Mouse (Mus musculus) CH12.LX (cell line): ENCODE data around the gene Arhgef40. TPM values are rescaled to one million over a fixed set of nuclear protein-coding genes. Genes with fewer than 3 reads are reported as not detected.

Experiments
- DNase-seq: peaks from one replicate; pipeline ENCODE4 v3.0.0-alpha.2; 2013; ENCODE audit errors: extremely low read depth
- H3K27ac ChIP-seq: 2 replicates; pipeline ENCODE4 v1.5.1; 2012; ENCODE audit warnings: low read depth, mild to moderate bottlenecking, control low read depth, moderate library complexity; ENCODE audit not compliant: insufficient read depth
- H3K27me3 ChIP-seq: replicated peaks from 2 replicates; pipeline ENCODE3; 2012; ENCODE audit warnings: inconsistent platforms
- H3K36me3 ChIP-seq, 2 experiments: replicated peaks in 1 of 2; 2 replicates each; pipeline versions ENCODE3 to v1.6.1; 2012; ENCODE audit warnings: inconsistent platforms in 1 of 2, low read length in 1 of 2, mild to moderate bottlenecking in 1 of 2, mixed read lengths in 1 of 2, moderate library complexity in 1 of 2; ENCODE audit not compliant: control insufficient read depth in 1 of 2, insufficient read depth in 1 of 2
- H3K4me1 ChIP-seq, 2 experiments: 2 replicates each; pipeline ENCODE4 v1.6.1; 2012; ENCODE audit warnings: inconsistent platforms in 1 of 2, moderate library complexity in 1 of 2; ENCODE audit not compliant: insufficient read depth in 2 of 2, control insufficient read depth in 1 of 2
- H3K4me2 ChIP-seq: 2 replicates; pipeline ENCODE4 v1.6.1; 2012; ENCODE audit warnings: low read depth, mild to moderate bottlenecking, control low read depth; ENCODE audit not compliant: poor library complexity, insufficient read depth, severe bottlenecking
- H3K4me3 ChIP-seq, 3 experiments: fragments of 150-350 bp in 1 of 3; sonication (generic) in 1 of 3; replicated peaks in 1 of 3; 2 replicates each; pipeline versions ENCODE3 to v1.5.1; 2011 to 2012; ENCODE audit warnings: low read depth in 2 of 3, low read length in 2 of 3, mild to moderate bottlenecking in 2 of 3, moderate library complexity in 2 of 3, control low read depth in 1 of 3, improper control_type of control experiment in 1 of 3, inconsistent platforms in 1 of 3, mixed read lengths in 1 of 3; ENCODE audit not compliant: poor library complexity in 1 of 3
- H3K79me2 ChIP-seq: replicated peaks from 2 replicates; pipeline ENCODE4 v1.6.1; 2012; ENCODE audit warnings: mild to moderate bottlenecking, moderate library complexity; ENCODE audit not compliant: control insufficient read depth, poor library complexity, insufficient read depth, severe bottlenecking; ENCODE audit errors: extremely low read depth
- H3K9ac ChIP-seq: 2 replicates; pipeline ENCODE4 v1.6.1; 2012; ENCODE audit warnings: low read depth, mild to moderate bottlenecking, control low read depth, moderate library complexity; ENCODE audit not compliant: insufficient read depth
- H3K9me3 ChIP-seq: replicated peaks from 2 replicates; pipeline ENCODE3; 2012; ENCODE audit warnings: low read length, inconsistent platforms, mixed read lengths
- BHLHE40 ChIP-seq: IDR thresholded peaks from 2 replicates; pipeline ENCODE4 v1.6.1; 2011; ENCODE audit warnings: mild to moderate bottlenecking, low read depth, low read length, improper control_type of control experiment
- CHD2 ChIP-seq: IDR thresholded peaks from 2 replicates; pipeline ENCODE4 v1.6.1; 2011; ENCODE audit warnings: low read length, improper control_type of control experiment
- CTCF ChIP-seq, 2 experiments: IDR thresholded peaks in 1 of 2; conservative IDR thresholded peaks in 1 of 2; 2 replicates each; pipeline ENCODE4 v1.5.1; 2011 to 2012; ENCODE audit warnings: low read depth in 2 of 2, low read length in 2 of 2, improper control_type of control experiment in 1 of 2, inconsistent platforms in 1 of 2, mild to moderate bottlenecking in 1 of 2, moderate library complexity in 1 of 2
- E2F4 ChIP-seq: IDR thresholded peaks from 2 replicates; pipeline ENCODE4 v1.6.1; 2011; ENCODE audit warnings: low read depth, low read length, improper control_type of control experiment; ENCODE audit not compliant: insufficient replicate concordance
- ELF1 ChIP-seq: IDR thresholded peaks from 2 replicates; pipeline ENCODE4 v1.6.1; 2014; ENCODE audit warnings: low read depth, mild to moderate bottlenecking, inconsistent platforms, low read length, improper control_type of control experiment
- ETS1 ChIP-seq: conservative IDR thresholded peaks from 2 replicates; pipeline ENCODE4 v1.6.1; 2012; ENCODE audit warnings: low read depth, mild to moderate bottlenecking, inconsistent platforms, low read length, improper control_type of control experiment, moderate library complexity
- GABPA ChIP-seq: IDR thresholded peaks from 2 replicates; pipeline ENCODE4 v1.6.1; 2012; ENCODE audit warnings: low read depth, low read length, improper control_type of control experiment, inconsistent platforms; ENCODE audit not compliant: insufficient replicate concordance
- HCFC1 ChIP-seq: IDR thresholded peaks from 2 replicates; pipeline ENCODE4 v1.6.1; 2012; ENCODE audit warnings: low read depth, mild to moderate bottlenecking, inconsistent platforms, low read length, improper control_type of control experiment
- IRF4 ChIP-seq: IDR thresholded peaks from 2 replicates; pipeline ENCODE4 v1.6.1; 2014; ENCODE audit warnings: low read depth, mild to moderate bottlenecking, inconsistent platforms, low read length, improper control_type of control experiment
- MAFK ChIP-seq: IDR thresholded peaks from 2 replicates; pipeline ENCODE4 v1.6.1; 2011; ENCODE audit warnings: low read length, improper control_type of control experiment; ENCODE audit not compliant: insufficient replicate concordance
- MAZ ChIP-seq: IDR thresholded peaks from 2 replicates; pipeline ENCODE4 v1.6.1; 2012; ENCODE audit warnings: low read depth, mild to moderate bottlenecking, inconsistent platforms, low read length, improper control_type of control experiment, moderate library complexity
- MXI1 ChIP-seq: IDR thresholded peaks from 2 replicates; pipeline ENCODE4 v1.6.1; 2011; ENCODE audit warnings: mild to moderate bottlenecking, low read depth, low read length, improper control_type of control experiment
- MYC ChIP-seq: IDR thresholded peaks from 2 replicates; pipeline ENCODE4 v1.6.1; 2011; ENCODE audit warnings: low read depth, mild to moderate bottlenecking, improper control_type of control experiment, low read length
- NELFE ChIP-seq: IDR thresholded peaks from 2 replicates; pipeline ENCODE4 v1.6.1; 2011; ENCODE audit warnings: low read depth, low read length, improper control_type of control experiment
- NRF1 ChIP-seq: IDR thresholded peaks from 2 replicates; pipeline ENCODE4 v1.6.1; 2014; ENCODE audit warnings: low read depth, mild to moderate bottlenecking, inconsistent platforms, low read length, improper control_type of control experiment, moderate library complexity
- PAX5 ChIP-seq: IDR thresholded peaks from 2 replicates; pipeline ENCODE4 v1.6.1; 2012; ENCODE audit warnings: low read length, inconsistent platforms, mixed read lengths
- RCOR1 ChIP-seq: conservative IDR thresholded peaks from 2 replicates; pipeline ENCODE4 v1.6.1; 2012; ENCODE audit warnings: low read depth, mild to moderate bottlenecking, inconsistent platforms, low read length, improper control_type of control experiment
- SMC3 ChIP-seq: IDR thresholded peaks from 2 replicates; pipeline ENCODE4 v1.6.1; 2011; ENCODE audit warnings: low read depth, low read length, improper control_type of control experiment
- TBP ChIP-seq: conservative IDR thresholded peaks from 2 replicates; pipeline ENCODE4 v1.6.1; 2011; ENCODE audit warnings: low read depth, low read length, improper control_type of control experiment
- TCF12 ChIP-seq: IDR thresholded peaks from 2 replicates; pipeline ENCODE4 v1.6.1; 2014; ENCODE audit warnings: low read depth, mild to moderate bottlenecking, inconsistent platforms, low read length, improper control_type of control experiment
- UBTF ChIP-seq: IDR thresholded peaks from 2 replicates; pipeline ENCODE4 v1.6.1; 2012; ENCODE audit warnings: low read depth, mild to moderate bottlenecking, inconsistent platforms, low read length, improper control_type of control experiment, moderate library complexity
- USF1 ChIP-seq: IDR thresholded peaks from 2 replicates; pipeline ENCODE4 v1.6.1; 2014; ENCODE audit warnings: low read depth, mild to moderate bottlenecking, inconsistent platforms, low read length, improper control_type of control experiment
- ZC3H11A ChIP-seq: IDR thresholded peaks from 2 replicates; pipeline ENCODE4 v1.6.1; 2012; ENCODE audit warnings: low read depth, mild to moderate bottlenecking, inconsistent platforms, low read length, improper control_type of control experiment
- ZKSCAN1 ChIP-seq: IDR thresholded peaks from 2 replicates; pipeline ENCODE4 v1.6.1; 2012; ENCODE audit warnings: low read depth, inconsistent platforms, low read length, improper control_type of control experiment, borderline replicate concordance
- ZNF384 ChIP-seq: IDR thresholded peaks from 2 replicates; pipeline ENCODE4 v1.6.1; 2012; ENCODE audit warnings: low read depth, low read length, improper control_type of control experiment, inconsistent platforms
- dilution Hi-C: fragments of 300-500 bp; cut with MboI; formaldehyde crosslinking; loops from 2 replicates; pipeline ENCODE4 v1.14.3; 2020; ENCODE audit warnings: low sequenced_read_pairs; ENCODE audit not compliant: extremely low pct_unique_long_range_greater_than_20kb, extremely low pct_ligation_motif_present
- in situ Hi-C: fragments of 300-500 bp; cut with MboI; formaldehyde crosslinking; loops from 3 replicates; pipeline ENCODE4 v1.14.3; 2019; ENCODE audit warnings: low sequenced_read_pairs, low pct_ligation_motif_present, low pct_unique_long_range_greater_than_20kb, mixed read lengths
- polyA plus RNA-seq: library from polyadenylated mRNA; unstranded; fragments of >175 nt; gene quantifications from 2 replicates; pipeline ENCODE4 v1.2.1, GENCODE M21; 2012; ENCODE audit warnings: low read depth; ENCODE audit not compliant: insufficient read length
- total RNA-seq, 2 experiments: library from RNA; depleted of rRNA; stranded (reverse); fragments of 300-350 nt in 1 of 2; fragments of >200 nt in 1 of 2; gene quantifications; 2 replicates each; pipeline ENCODE4 v1.2.3; 2012 to 2014

Arhgef40 gene
- total and polyA plus RNA-seq, 3 experiments: 0.62 to 3.8 (median 1.1) TPM

DNA sequence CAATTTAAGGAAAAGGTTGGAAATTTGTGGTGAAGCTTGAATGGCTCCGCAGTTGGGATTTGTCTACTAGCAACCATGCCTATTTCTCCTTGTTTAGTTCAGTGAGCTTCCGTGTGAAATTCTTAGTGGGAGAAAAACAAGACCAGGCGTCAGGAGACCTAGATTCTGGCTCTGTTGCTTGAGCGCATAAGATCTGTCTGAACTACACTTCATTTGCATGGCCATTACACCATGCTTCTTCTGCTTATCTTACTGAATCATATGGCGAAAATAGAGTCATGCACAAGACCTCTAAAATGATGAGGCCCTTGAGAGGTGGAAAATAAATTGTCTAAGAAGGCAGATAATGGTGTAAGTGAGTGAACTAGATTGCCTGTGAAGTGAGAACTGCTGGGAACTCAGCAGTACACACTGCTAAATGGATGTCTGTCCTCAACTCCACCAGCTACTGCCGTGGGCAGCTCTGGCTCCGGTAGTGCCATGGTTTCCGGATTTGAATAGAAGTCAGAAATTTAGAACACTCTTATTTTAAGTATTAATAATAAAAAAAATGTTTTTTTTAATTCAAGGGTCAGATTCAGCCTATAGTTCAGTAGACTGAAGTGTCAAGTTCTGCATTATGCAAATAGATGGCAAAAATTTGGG, 37.2 kb downstream of the Arhgef40 start (continued):
- TF ChIP-seq TBP (0 out of 2 replicates have a peak, but pooled peaks have one; percentile 37), MAFK (peak; percentile 38; the same call in 1 of the 2 replicates), MYC (peak; percentile 54; the same call in 1 of the 2 replicates), ETS1 (peak; percentile 65; the same call in 1 of the 2 replicates), NELFE (no peak; the same call in 1 of the 2 replicates)

- H3K9ac ChIP-seq: peak overlapping the region; percentile 15; the same call in 1 of the 2 replicates
- no peaks in the 10 kb centered on the region for H3K27me3 ChIP-seq
- peaks cover 17 to 35% of the 10 kb centered on the region in 2 experiments for H3K4me1 ChIP-seq
- DNase-seq: peak; percentile 39
- peak; percentile 77 for TF ChIP-seq CHD2
- TF ChIP-seq IRF4: peak; percentile 60; the same call in 1 of the 2 replicates
- 0 out of 2 replicates have a peak, but pooled peaks have one; percentile 2 for TF ChIP-seq NELFE
- no peak; the same call in 1 of the 2 replicates for TF ChIP-seq ELF1
- peak; percentile 72; the same call in 1 of the 2 replicates for TF ChIP-seq MAZ
- TF ChIP-seq MXI1: peak; percentile 47; the same call in 1 of the 2 replicates
- TF ChIP-seq ETS1: no peak
- TF ChIP-seq BHLHE40: peak; percentile 19; the same call in 1 of the 2 replicates
- TF ChIP-seq RCOR1: peak; percentile 36; the same call in 1 of the 2 replicates
- peak; percentile 64 for TF ChIP-seq TCF12
- no peak for TF ChIP-seq CTCF (conservative IDR thresholded peaks at IDR 0.05 in 1 of 2, IDR thresholded peaks at IDR 0.05 in 1 of 2; ENCODE audit: low read depth in 2 of 2, low read length in 2 of 2)
- TF ChIP-seq, all 38 proteins: peak for 8
- dilution Hi-C loops: no loop called here
- no peaks in the 10 kb centered on the region for H3K9me3 ChIP-seq
- in situ Hi-C loops: loop anchor here (5.0 kb wide), 1 partner anchor 115 kb away; no protein-coding TSS in a partner anchor
- peaks cover 0 to 11% of the 10 kb centered on the region in 2 experiments for H3K36me3 ChIP-seq
- H3K79me2 ChIP-seq: no peaks in the 10 kb centered on the region; the same call in 1 of the 2 replicates
- peak overlapping the region in 1 of 3 experiments; percentile 37 for H3K4me3 ChIP-seq
- peak overlapping the region; percentile 95 for H3K27ac ChIP-seq
- H3K4me2 ChIP-seq: peak overlapping the region; percentile 92
Observed at GRCm38 (mm10) chr14:52022244-52022708, 37.8 kb downstream of the Arhgef40 start.

DNA sequence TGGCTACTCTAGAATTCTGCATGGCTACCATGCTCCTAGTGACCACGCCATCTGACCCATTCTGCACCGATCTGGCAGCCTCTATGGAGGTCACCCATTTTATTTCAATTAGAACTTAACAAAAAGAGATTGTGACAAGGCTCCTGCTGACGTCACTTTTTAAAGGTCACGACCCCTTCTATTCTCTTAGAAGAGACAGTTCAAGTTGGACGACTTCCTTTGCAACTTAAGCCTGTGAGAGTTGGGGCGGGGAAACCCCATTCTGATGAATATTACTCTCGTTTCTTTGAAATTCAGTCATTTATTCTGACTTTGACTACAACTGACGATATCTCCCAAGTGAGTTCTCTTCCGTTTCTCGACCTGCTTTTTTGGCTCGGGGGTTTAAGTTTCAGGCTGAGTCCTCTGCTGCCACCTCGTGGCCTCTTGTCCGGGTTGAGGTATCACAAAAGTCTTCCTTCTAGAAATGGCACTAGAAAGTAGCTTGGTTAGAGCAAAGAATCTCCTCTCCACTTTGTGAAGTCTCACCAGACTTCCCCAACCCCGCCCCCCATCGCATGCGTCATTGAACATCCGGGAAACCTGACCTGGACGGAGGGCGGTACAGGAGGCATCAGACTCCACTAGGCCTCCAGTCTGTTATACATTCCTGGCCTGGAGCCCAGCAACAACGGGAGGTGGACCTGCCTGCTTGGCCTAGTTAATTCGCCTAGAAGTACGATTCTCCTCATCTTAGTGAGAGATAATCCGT, 38.4 kb downstream of the Arhgef40 start:
- Histone ChIP-seq H3K4me2 (peak overlapping the region; percentile 92), H3K9me3 (no peaks in the 10 kb centered on the region), H3K9ac (peak overlapping the region; percentile 90), H3K4me3 (peak overlapping the region; percentile 62 to 80 (median 74)), H3K79me2 (no peaks in the 10 kb centered on the region; the same call in 1 of the 2 replicates), H3K27me3 (no peaks in the 10 kb centered on the region), H3K4me1 (peaks cover 17 to 35% of the 10 kb centered on the region in 2 experiments), H3K27ac (peak overlapping the region; percentile 98), H3K36me3 (peaks cover 0 to 7% of the 10 kb centered on the region in 2 experiments)
- peak; percentile 99 for DNase-seq
- dilution Hi-C loops (no loop called here), in situ Hi-C loops (loop anchor here (5.0 kb wide), 1 partner anchor 116 kb away; no protein-coding TSS in a partner anchor)
- peak; percentile 67 for TF ChIP-seq ZNF384
- TF ChIP-seq MAFK: no peak; the same call in 1 of the 2 replicates
- TF ChIP-seq PAX5: no peak
- no peak for TF ChIP-seq ZKSCAN1
- peak; percentile 85 for TF ChIP-seq SMC3
- no peak for TF ChIP-seq ZC3H11A
- no peak for TF ChIP-seq UBTF
- no peak for TF ChIP-seq USF1
- peak; percentile 78 for TF ChIP-seq MAZ
- no peak for TF ChIP-seq E2F4
- TF ChIP-seq NRF1: no peak
- TF ChIP-seq CTCF (conservative IDR thresholded peaks at IDR 0.05 in 1 of 2, IDR thresholded peaks at IDR 0.05 in 1 of 2; ENCODE audit: low read depth in 2 of 2, low read length in 2 of 2): peak; percentile 51 to 98
- TF ChIP-seq RCOR1: no peak
- TF ChIP-seq HCFC1: peak; percentile 71
- no peak for TF ChIP-seq GABPA
